Mouse (Mus musculus) MEL (cell line): ENCODE measurements at regions not wholly inside any gene's neighbourhood (a gene's known extent, or its start where the extent isn't known, plus 50 kb on each side); places are given as distances from the start of the nearest gene placed in this dataset.

Experiments
- BHLHE40 ChIP-seq: IDR thresholded peaks from 2 replicates; pipeline ENCODE4 v1.6.1; 2012; ENCODE audit warnings: low read depth, mild to moderate bottlenecking, inconsistent platforms, low read length, improper control_type of control experiment, borderline replicate concordance
- CHD1 ChIP-seq: IDR thresholded peaks from 2 replicates; pipeline ENCODE4 v1.6.1; 2012; ENCODE audit warnings: low read depth, mild to moderate bottlenecking, inconsistent platforms, low read length, improper control_type of control experiment
- CTCF ChIP-seq, 3 experiments: IDR thresholded peaks in 2 of 3; conservative IDR thresholded peaks in 1 of 3; 2 replicates each; pipeline ENCODE4 v1.5.1; 2011 to 2012; ENCODE audit warnings: low read length in 3 of 3, low read depth in 2 of 3, mild to moderate bottlenecking in 2 of 3, improper control_type of control experiment in 1 of 3, inconsistent platforms in 1 of 3, mixed read lengths in 1 of 3, moderate library complexity in 1 of 3; ENCODE audit not compliant: control insufficient read depth in 1 of 3, insufficient read depth in 1 of 3, poor library complexity in 1 of 3, severe bottlenecking in 1 of 3
- EP300 ChIP-seq, 2 experiments: IDR thresholded peaks; 2 replicates each; pipeline ENCODE4 v1.6.1; 2011; ENCODE audit warnings: improper control_type of control experiment in 2 of 2, low read length in 2 of 2, low read depth in 1 of 2, mild to moderate bottlenecking in 1 of 2
- HCFC1 ChIP-seq: IDR thresholded peaks from 2 replicates; pipeline ENCODE4 v1.6.1; 2012; ENCODE audit warnings: low read depth, mild to moderate bottlenecking, inconsistent platforms, low read length, improper control_type of control experiment, moderate library complexity
- MAX ChIP-seq: IDR thresholded peaks from 2 replicates; pipeline ENCODE4 v1.6.1; 2011; ENCODE audit warnings: low read length, improper control_type of control experiment
- NELFE ChIP-seq: IDR thresholded peaks from 2 replicates; pipeline ENCODE4 v1.6.1; 2011; ENCODE audit warnings: low read depth, low read length, improper control_type of control experiment
- POLR2A ChIP-seq, 2 experiments: IDR thresholded peaks; 2 replicates each; pipeline ENCODE4 v1.6.1; 2011 to 2012; ENCODE audit warnings: low read length in 2 of 2, mild to moderate bottlenecking in 2 of 2, control low read depth in 1 of 2, improper control_type of control experiment in 1 of 2, low read depth in 1 of 2, moderate library complexity in 1 of 2; ENCODE audit not compliant: control insufficient read depth in 1 of 2, insufficient read depth in 1 of 2, poor library complexity in 1 of 2
- POLR2AphosphoS5 ChIP-seq: IDR thresholded peaks from 2 replicates; pipeline ENCODE4 v1.6.1; 2012; ENCODE audit warnings: low read depth, borderline replicate concordance, mild to moderate bottlenecking, inconsistent platforms, low read length, moderate library complexity, mixed read lengths
- RAD21 ChIP-seq: IDR thresholded peaks from 2 replicates; pipeline ENCODE4 v1.6.1; 2011; ENCODE audit warnings: mild to moderate bottlenecking, low read depth, low read length, improper control_type of control experiment
- TBP ChIP-seq: IDR thresholded peaks from 2 replicates; pipeline ENCODE4 v1.8.0; 2011; ENCODE audit warnings: low read depth, low read length, improper control_type of control experiment
- TCF12 ChIP-seq: IDR thresholded peaks from 2 replicates; pipeline ENCODE4 v1.6.1; 2014; ENCODE audit warnings: low read depth, mild to moderate bottlenecking, inconsistent platforms, low read length, improper control_type of control experiment, moderate library complexity
- USF1 ChIP-seq: IDR thresholded peaks from 2 replicates; pipeline ENCODE4 v1.6.1; 2014; ENCODE audit warnings: low read depth, mild to moderate bottlenecking, inconsistent platforms, low read length, improper control_type of control experiment, moderate library complexity
- ZNF384 ChIP-seq: IDR thresholded peaks from 2 replicates; pipeline ENCODE4 v1.6.1; 2012; ENCODE audit warnings: low read depth, mild to moderate bottlenecking, inconsistent platforms, low read length, improper control_type of control experiment

DNA sequence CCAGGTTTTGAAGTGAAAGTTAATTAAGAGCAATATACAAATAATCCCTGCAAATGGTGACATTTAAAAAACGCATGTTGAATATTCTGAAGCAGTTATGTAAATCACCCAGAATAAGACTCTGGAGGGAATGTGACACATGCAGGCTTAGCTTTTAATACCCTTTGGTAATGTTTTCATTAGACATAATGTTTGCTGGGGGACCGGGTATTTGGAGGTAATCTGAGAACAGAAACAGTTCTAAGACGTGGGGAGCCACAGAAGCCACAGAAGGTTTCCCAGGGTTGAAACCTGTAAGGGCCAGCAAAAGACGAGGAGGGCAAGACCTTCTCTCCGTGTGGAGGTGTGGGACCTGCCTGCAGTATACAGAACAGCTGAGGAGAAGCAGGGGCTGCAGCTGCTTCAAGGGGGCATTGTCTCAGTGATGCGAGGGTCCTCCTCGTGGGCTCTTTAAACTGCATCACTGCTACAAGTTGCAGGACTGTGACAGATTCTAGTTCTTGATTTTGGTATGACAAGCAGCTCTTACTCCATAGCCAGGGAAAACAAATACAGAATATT lies 184.9 kb downstream of the Brms1l start:
- TF ChIP-seq POLR2AphosphoS5 = no peak
- TF ChIP-seq TCF12 = no peak
- TF ChIP-seq EP300 (IDR thresholded peaks at IDR 0.05; ENCODE audit: low read depth in 1 of 2, low read length in 2 of 2) = no peak
- no peak for TF ChIP-seq CTCF (IDR thresholded peaks at IDR 0.05 in 2 of 3, conservative IDR thresholded peaks at IDR 0.05 in 1 of 3; ENCODE audit: control insufficient read depth in 1 of 3, insufficient read depth in 1 of 3, low read depth in 2 of 3, low read length in 3 of 3, poor library complexity in 1 of 3, severe bottlenecking in 1 of 3)
- TF ChIP-seq POLR2A (IDR thresholded peaks at IDR 0.05; ENCODE audit: control insufficient read depth in 1 of 2, insufficient read depth in 1 of 2, low read depth in 1 of 2, low read length in 2 of 2, poor library complexity in 1 of 2) = no peak
- no peak for TF ChIP-seq USF1
- TF ChIP-seq HCFC1 = no peak
- TF ChIP-seq CHD1 = no peak
- no peak for TF ChIP-seq TBP
- no peak for TF ChIP-seq MAX
- TF ChIP-seq RAD21 = no peak
- TF ChIP-seq ZNF384 = no peak
- no peak for TF ChIP-seq BHLHE40
- TF ChIP-seq NELFE = no peak
